Mouse (Mus musculus) forebrain, embryonic 10.5 days (tissue): ENCODE data around the gene Rexo4. TPM values are rescaled to one million over a fixed set of nuclear protein-coding genes. Genes with fewer than 3 reads are reported as not detected.

Experiments
- DNase-seq: peaks from one replicate; pipeline ENCODE4 v3.0.0-alpha.2; 2017; ENCODE audit warnings: low spot score; ENCODE audit errors: extremely low spot score
- H3K27ac ChIP-seq: fragments of 300-500 bp; sonication (generic); 2 replicates; pipeline ENCODE4 v1.5.1; 2016; ENCODE audit warnings: mild to moderate bottlenecking
- H3K27me3 ChIP-seq: fragments of 300-500 bp; sonication (generic); 2 replicates; pipeline ENCODE4 v1.6.1; 2016; ENCODE audit warnings: mild to moderate bottlenecking; ENCODE audit not compliant: poor library complexity, severe bottlenecking
- H3K36me3 ChIP-seq: fragments of 300-500 bp; sonication (generic); replicated peaks from 2 replicates; pipeline ENCODE4 v1.6.1; 2016; ENCODE audit warnings: mild to moderate bottlenecking, moderate library complexity
- H3K4me1 ChIP-seq: fragments of 300-500 bp; sonication (generic); 2 replicates; pipeline ENCODE4 v1.6.1; 2016
- H3K4me3 ChIP-seq: fragments of 300-500 bp; sonication (generic); 2 replicates; pipeline ENCODE4 v1.5.1; 2016; ENCODE audit warnings: mild to moderate bottlenecking, moderate library complexity
- H3K9me3 ChIP-seq: fragments of 300-500 bp; sonication (generic); 2 replicates; pipeline ENCODE4 v1.6.1; 2016; ENCODE audit warnings: mild to moderate bottlenecking, moderate library complexity
- WGBS: fragments of 180-500 bp; shearing (Covaris S2); methylation state at CpG from one replicate; pipeline ENCODE4 v1.1.7; 2016; 5-methylcytosine and 5-hydroxymethylcytosine counted together
- polyA plus RNA-seq: library from polyadenylated mRNA; unstranded; fragments of >200 nt; fragmentation: Nextera tagmentation; extraction: Ambion mirVana; gene quantifications from 2 replicates; pipeline ENCODE4 v1.2.1, GENCODE M21; 2016

Rexo4 gene
- polyA plus RNA-seq, 1 experiment from 2014 or later: 57.1 TPM

DNA sequence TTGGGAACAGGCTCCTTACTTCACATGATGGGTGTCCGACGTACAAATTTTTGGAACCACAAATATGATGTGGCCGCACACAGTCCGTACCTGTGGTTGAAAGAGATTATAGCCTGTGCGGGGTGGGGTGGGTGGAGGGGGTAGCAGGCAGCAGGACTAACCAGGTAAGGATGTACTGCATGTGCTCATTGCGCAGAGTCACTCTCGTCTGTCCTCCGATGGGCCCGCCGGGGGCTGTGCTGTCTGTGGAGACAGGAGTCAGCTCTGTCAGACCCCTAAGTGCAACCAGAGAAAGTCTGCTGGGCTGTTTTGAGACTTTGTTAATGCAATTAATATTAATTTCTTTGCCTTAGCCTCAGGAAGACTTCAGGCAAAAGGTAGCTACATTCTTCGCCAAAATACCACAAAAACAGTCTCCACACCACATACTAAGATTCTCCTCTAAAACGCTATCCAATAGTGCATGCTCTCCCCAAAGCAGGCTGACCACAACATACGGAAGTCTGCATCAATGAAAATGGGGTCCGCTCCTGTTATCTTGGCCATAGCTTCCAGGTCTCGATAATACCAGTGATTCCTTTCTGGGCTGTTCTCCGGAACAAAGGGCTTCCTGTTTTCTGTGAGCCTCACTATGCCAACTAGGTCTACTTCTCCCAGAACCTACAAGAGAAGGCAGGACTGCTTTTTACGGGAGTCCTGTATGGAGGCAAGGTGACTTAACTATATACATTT lies 50.6 kb downstream of the Rexo4 start:
- Histone ChIP-seq H3K4me1 (peaks cover 76% of the 10 kb centered on the region), H3K9me3 (no peaks in the 10 kb centered on the region), H3K27ac (no peak overlapping the region), H3K4me3 (peak overlapping the region; percentile 73; the same call in 1 of the 2 replicates), H3K27me3 (no peaks in the 10 kb centered on the region), H3K36me3 (peaks cover 59% of the 10 kb centered on the region)
- no peak for DNase-seq
- WGBS: 84% methylated on average over 17 of the region's 17 CpGs

DNA sequence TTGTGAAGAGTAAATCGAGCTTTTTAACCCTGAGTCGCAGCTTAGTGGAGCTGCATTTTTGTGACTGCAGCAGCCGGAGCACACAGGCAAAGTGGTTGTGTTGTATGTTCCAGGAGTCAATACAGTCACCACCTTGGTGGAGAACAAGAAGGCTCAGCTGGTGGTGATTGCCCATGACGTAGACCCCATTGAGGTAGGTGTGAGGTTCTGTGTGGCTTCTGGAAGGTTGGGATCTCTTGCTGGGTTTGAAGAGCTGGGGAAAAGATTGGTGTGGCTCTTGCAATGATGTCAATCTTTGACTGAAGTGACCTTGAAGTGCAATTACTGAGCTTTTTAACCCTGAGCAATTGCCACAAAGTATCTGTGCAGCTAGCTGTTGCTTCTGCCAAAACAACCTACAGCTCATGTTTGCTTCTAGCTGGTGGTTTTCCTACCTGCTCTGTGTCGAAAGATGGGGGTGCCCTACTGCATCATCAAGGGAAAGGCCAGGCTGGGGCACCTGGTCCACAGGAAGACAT lies 51.9 kb downstream of the Rexo4 start:
- no peak for DNase-seq
- peak overlapping the region; percentile 92; the same call in 1 of the 2 replicates for H3K27ac ChIP-seq

DNA sequence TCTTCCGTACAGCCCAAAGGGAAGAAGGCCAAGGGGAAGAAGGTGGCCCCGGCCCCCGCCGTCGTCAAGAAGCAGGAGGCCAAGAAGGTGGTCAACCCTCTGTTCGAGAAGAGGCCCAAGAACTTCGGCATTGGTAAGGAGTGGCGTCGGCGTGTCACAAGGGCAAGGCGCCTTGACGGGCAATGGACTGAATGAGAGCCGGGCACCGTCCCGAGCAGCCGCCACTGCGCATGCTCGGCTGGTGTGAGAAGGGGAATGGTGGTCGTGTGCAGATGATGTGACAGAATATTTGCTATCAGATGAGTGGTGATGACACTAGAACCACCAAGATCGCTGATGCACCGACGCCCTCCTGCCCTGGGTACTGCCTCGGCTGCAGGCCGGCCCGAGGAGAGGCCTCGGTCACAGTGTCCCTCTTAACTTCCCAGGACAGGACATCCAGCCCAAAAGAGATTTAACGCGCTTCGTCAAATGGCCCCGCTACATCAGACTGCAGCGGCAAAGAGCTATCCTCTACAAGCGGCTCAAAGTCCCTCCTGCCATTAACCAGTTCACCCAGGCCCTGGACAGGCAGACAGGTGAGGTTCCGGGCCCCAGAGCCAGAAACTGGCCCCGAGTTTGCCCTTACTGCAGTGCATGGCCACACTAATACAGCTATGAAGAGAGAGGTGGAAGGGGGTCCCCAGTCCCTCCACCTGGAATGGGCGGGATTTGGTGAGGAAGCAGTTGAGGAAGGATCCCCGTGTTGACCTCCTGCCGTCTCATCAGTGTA lies 53.0 kb downstream of the Rexo4 start:
- Histone ChIP-seq H3K4me1 (peaks cover 63% of the 10 kb centered on the region), H3K9me3 (no peaks in the 10 kb centered on the region), H3K4me3 (peak overlapping the region; percentile 91), H3K36me3 (peaks cover 68% of the 10 kb centered on the region), H3K27me3 (no peaks in the 10 kb centered on the region), H3K27ac (peak overlapping the region; percentile 92)
- DNase-seq: peak; percentile 64
- WGBS: under 1% methylated on average over 37 of the region's 37 CpGs

More for the DNA sequence above, 51.9 kb downstream of the Rexo4 start:
- peaks cover 59% of the 10 kb centered on the region for H3K36me3 ChIP-seq
- H3K27me3 ChIP-seq: no peaks in the 10 kb centered on the region
- H3K9me3 ChIP-seq: no peaks in the 10 kb centered on the region
- peak overlapping the region; percentile 91 for H3K4me3 ChIP-seq
- peaks cover 75% of the 10 kb centered on the region for H3K4me1 ChIP-seq
- WGBS: 75% methylated on average over 5 of the region's 5 CpGs

DNA sequence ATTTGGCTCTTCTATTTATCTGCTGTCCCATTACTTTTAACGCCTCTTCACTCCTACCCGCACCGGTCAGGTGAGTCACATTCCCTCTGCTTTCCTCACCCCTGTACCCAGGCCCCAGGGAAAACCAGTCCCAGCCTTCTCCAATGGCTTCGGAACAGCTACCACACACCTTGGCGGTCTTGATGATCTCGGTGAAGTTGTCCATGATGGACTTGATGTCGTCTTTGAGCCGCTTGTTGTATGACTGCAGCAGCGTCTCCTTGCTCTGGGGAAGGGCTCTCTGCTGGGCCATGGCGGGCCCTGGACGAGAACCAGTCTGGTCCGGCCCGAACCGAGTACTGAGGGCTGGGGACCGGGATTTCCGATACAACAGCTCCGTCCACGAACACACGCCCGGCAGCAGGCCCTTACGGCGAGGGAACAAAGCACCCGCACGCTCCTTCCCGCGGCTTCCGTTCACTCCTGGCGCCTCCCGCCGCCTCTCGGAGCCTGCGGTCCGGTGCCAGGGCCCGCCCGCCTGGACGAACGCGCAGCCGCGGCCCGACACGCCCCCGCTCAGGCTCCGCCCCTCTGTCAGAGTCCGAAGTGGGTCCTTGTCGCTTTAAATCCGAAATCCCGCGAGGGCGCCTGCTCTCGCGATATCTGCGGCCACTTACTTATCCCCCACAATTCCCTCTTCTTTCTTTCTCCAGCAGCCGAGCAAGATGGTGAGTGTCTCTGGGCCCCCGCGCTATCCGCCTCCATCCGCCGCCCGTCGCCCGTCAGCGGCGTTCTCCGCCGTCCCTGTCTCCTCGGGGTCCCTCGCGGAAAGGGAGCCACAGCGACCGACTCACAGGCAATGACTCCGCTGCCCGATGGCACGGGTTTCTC lies 53.8 kb downstream of the Rexo4 start, which contains the start of the genes Med22 and Rpl7a:
Gene Med22 (minus strand): TSS at position 554 of the 870 bp plus-strand sequence.
Gene Rpl7a (plus strand): TSS at position 641 of the 870 bp plus-strand sequence.
- DNase-seq: peak; percentile 98
- Histone ChIP-seq H3K36me3 (peaks cover 76% of the 10 kb centered on the region), H3K9me3 (no peaks in the 10 kb centered on the region), H3K27me3 (no peaks in the 10 kb centered on the region), H3K27ac (peak within 1 kb of the TSS; percentile 92), H3K4me1 (peaks cover 55% of the 10 kb centered on the region), H3K4me3 (peak within 1 kb of the TSS; percentile 91)
- under 1% methylated on average over 74 of the region's 74 CpGs for WGBS

DNA sequence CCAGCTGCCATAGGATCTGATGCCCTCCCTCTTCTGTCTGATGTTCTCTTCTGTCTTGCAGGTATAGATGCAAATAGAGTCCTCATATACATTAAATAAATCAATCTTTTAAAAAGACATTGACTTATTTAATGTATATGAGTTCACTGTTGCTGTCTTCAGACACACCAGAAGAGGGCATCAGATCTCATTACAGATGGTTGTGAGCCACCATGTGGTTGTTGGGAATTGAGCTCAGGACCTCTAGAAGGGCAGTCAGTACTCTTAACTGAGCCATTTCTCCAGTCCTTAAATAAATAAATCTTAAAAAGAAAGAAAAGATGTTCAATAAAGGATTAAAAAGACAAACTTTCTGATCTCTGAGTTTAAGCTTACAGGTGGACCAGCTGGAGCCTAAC lies 54.8 kb downstream of the Rexo4 start:
- Histone ChIP-seq H3K27me3 (no peaks in the 10 kb centered on the region), H3K27ac (peak overlapping the region; percentile 92), H3K36me3 (peaks cover 80% of the 10 kb centered on the region), H3K9me3 (no peaks in the 10 kb centered on the region), H3K4me1 (peaks cover 47% of the 10 kb centered on the region), H3K4me3 (peak overlapping the region; percentile 91)
- DNase-seq: no peak

- H3K36me3 ChIP-seq: peaks cover 78% of the 10 kb centered on the region
- H3K9me3 ChIP-seq: no peaks in the 10 kb centered on the region
- peaks cover 50% of the 10 kb centered on the region for H3K4me1 ChIP-seq
- no peaks in the 10 kb centered on the region for H3K27me3 ChIP-seq
- no peak for DNase-seq
- H3K4me3 ChIP-seq: peak overlapping the region; percentile 91
- 87% methylated on average over 18 of the region's 18 CpGs for WGBS
- peak overlapping the region; percentile 60; the same call in 1 of the 2 replicates for H3K27ac ChIP-seq
Observed at GRCm38 (mm10) chr2:26908710-26909386, 55.3 kb downstream of the Rexo4 start.

GRCm38 (mm10) chr2:26907109-26907508 lies 57.1 kb downstream of the Rexo4 start:
- peaks cover 61% of the 10 kb centered on the region for H3K36me3 ChIP-seq
- no peaks in the 10 kb centered on the region for H3K9me3 ChIP-seq
- WGBS: 71% methylated on average over 4 of the region's 4 CpGs
- no peak for DNase-seq
- peaks cover 46% of the 10 kb centered on the region for H3K4me1 ChIP-seq
- H3K4me3 ChIP-seq: no peak overlapping the region
- H3K27ac ChIP-seq: no peak overlapping the region
- H3K27me3 ChIP-seq: no peaks in the 10 kb centered on the region

- Histone ChIP-seq H3K27me3 (no peaks in the 10 kb centered on the region), H3K9me3 (no peaks in the 10 kb centered on the region), H3K27ac (no peak overlapping the region), H3K4me3 (no peak overlapping the region), H3K4me1 (peaks cover 46% of the 10 kb centered on the region), H3K36me3 (peaks cover 54% of the 10 kb centered on the region)
- DNase-seq: no peak
- 91% methylated on average over 3 of the region's 3 CpGs for WGBS
Observed at GRCm38 (mm10) chr2:26906431-26906830, 57.8 kb downstream of the Rexo4 start.

DNA sequence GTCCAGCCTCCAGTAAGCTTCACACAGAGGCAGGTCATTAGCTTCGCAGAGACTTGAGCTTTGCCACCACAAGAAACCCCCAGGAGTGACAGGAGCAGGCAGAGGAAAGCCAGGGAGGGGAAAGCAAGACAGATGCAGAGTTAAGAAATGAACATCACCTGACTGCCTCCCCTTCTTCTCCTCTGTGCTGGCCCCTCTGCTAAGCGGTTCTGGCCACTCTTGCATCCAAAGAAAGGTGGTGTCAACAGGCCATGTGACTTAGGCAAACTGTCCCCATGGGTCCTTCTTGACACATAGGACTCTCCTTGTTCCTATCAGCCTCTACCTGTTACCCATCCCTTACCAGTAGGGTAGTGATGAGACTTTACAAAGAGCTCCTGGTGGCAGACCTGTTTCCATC lies 58.2 kb downstream of the Rexo4 start:
- WGBS: 88% methylated on average over 2 of the region's 2 CpGs
- DNase-seq: no peak
- Histone ChIP-seq H3K9me3 (no peaks in the 10 kb centered on the region), H3K4me3 (no peak overlapping the region), H3K4me1 (peaks cover 51% of the 10 kb centered on the region), H3K27me3 (no peaks in the 10 kb centered on the region), H3K27ac (no peak overlapping the region), H3K36me3 (peaks cover 50% of the 10 kb centered on the region)
